Mouse (Mus musculus): ENCODE measurements around the gene Mapt. TPM values are rescaled to one million over a fixed set of nuclear protein-coding genes. Genes with fewer than 3 reads are reported as not detected.

Mapt gene
- polyA plus RNA-seq, 1 experiment from 2014 or later, result 17.0 TPM

DNA sequence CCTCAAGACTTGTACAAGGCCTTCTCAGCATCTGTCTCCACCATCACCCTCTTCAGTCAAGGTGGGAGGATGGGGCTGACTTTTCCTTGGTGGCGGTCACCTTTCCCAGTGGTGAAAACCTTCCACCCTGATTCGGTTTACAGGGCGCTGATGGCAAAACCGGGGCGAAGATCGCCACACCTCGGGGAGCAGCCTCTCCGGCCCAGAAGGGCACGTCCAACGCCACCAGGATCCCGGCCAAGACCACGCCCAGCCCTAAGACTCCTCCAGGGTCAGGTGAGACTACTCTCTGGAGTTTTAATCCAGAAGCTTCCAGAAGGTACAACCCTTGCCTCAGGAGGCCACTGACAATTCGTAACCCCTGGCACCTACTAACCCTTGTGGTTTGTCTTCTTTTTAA, 75.3 kb downstream of the Mapt start:
- Histone ChIP-seq H3K4me1 (replicated peaks) (0 out of 2 replicates have a peak, but pooled peaks cover 4% of the 10 kb centered on the region), H3K27ac (no peak overlapping the region), H3K4me2 (replicated peaks) (no peak overlapping the region), H3K36me3 (no peaks in the 10 kb centered on the region), H3K9ac (no peak overlapping the region), H3K27me3 (replicated peaks) (0 out of 2 replicates have a peak, but pooled peaks cover 8% of the 10 kb centered on the region), H3K9me3 (no peaks in the 10 kb centered on the region), H3K4me3 (replicated peaks) (no peak overlapping the region)
- 92% methylated on average over 13 of the region's 13 CpGs for WGBS
- no peak for ATAC-seq

DNA sequence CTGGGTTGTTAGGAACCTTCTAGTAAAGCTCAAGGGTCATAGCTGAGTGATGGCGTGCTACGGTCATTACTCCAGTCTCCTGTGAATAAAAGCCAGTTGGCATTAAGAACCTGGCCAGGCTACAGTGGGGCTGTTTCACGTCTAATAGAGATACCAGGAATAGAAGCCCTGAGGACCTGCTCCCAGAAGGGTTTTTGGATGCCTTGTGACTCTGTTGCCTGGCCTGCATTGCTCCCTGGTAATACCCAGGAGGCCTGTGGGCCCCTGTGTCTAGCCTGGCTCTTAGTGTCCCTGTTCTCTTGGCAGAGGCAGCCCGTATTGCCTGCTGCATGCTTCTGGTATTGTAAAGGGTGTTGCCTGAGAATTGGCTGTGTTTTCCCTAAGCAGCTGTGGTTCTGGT, 75.9 kb downstream of the Mapt start:
- no peak overlapping the region for H3K4me2 ChIP-seq (replicated peaks)
- H3K36me3 ChIP-seq, result no peaks in the 10 kb centered on the region
- no peak overlapping the region for H3K27ac ChIP-seq
- H3K9me3 ChIP-seq, result no peaks in the 10 kb centered on the region
- H3K27me3 ChIP-seq (replicated peaks), result 0 out of 2 replicates have a peak, but pooled peaks cover 8% of the 10 kb centered on the region
- WGBS, result 76% methylated on average over 4 of the region's 4 CpGs
- no peak overlapping the region for H3K9ac ChIP-seq
- 0 out of 2 replicates have a peak, but pooled peaks cover 4% of the 10 kb centered on the region for H3K4me1 ChIP-seq (replicated peaks)
- no peak overlapping the region for H3K4me3 ChIP-seq (replicated peaks)
- ATAC-seq, result no peak

DNA sequence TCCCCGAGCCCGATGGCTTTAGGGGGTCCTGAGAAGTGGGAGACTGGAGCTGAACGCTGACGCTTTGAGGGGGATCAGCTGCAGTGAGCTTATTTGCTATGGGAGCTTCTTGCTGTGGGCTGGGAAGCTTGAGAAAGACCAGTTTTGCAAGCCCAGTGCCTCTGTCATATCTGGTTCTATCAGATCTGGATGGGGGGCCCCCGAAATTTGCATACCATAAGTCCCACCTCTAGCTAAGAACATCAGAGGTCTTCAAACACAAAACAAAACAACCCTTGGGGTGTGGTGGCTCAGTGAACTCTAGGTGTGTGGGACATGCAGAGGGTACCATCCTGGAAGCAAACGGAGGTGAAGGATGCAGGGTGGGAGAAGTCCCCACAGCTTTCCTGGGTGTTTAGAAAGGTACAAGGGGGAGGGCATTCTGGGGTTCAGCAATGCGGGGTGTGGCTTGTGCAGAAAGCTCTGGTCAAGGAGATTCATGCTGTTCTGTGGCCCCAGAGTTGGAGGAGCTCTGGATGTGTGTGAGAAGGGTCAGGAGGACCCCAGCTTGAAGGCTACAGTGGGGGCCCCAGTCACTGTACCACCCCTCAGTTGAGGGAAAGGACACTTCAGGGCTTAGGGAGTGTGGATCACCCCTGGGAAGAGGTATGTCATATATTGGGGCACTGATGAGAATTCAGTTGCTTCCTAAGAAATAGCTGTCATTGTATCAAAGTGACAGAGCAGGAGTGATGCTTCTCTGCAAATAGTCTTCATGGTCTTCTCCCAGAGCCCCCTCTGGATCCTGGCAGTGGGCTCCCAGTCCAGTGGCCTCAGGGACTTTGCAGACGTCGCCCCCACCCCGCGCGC, 78.4 kb downstream of the Mapt start:
- H3K4me2 ChIP-seq (replicated peaks), result peak overlapping the region; percentile 64
- 0 out of 2 replicates have a peak, but pooled peaks cover 4% of the 10 kb centered on the region for H3K4me1 ChIP-seq (replicated peaks)
- H3K27ac ChIP-seq, result no peak overlapping the region
- 37% methylated on average over 12 of the region's 12 CpGs for WGBS
- H3K4me3 ChIP-seq (replicated peaks), result peak overlapping the region; percentile 27
- no peak for ATAC-seq
- 0 out of 2 replicates have a peak, but pooled peaks cover 8% of the 10 kb centered on the region for H3K27me3 ChIP-seq (replicated peaks)
- no peaks in the 10 kb centered on the region for H3K36me3 ChIP-seq
- 0 out of 2 replicates have a peak overlapping the region, but pooled peaks have one; percentile 8 for H3K9ac ChIP-seq
- no peaks in the 10 kb centered on the region for H3K9me3 ChIP-seq

DNA sequence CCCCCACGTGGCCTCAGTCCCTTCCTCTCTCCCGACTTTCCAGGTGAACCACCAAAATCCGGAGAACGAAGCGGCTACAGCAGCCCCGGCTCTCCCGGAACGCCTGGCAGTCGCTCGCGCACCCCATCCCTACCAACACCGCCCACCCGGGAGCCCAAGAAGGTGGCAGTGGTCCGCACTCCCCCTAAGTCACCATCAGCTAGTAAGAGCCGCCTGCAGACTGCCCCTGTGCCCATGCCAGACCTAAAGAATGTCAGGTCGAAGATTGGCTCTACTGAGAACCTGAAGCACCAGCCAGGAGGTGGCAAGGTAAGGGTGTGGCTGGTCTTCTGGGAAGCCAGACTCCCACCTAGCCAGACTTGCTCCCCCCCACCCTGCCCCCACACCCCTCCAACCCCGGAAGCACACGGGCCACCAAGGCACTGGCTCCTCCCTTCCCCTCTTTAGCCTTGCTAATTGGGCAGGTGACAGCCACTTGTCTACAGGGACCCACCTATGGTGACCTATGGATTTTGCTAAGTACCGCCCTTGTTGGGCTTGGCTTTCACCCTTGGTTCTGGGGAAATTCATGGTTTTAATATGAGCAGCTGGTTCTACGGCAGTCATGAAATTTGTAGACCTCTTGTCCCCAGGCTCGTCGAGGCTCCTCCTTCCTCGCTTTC, 79.2 kb downstream of the Mapt start:
- ATAC-seq, result peak; percentile 90
- H3K27ac ChIP-seq, result no peak overlapping the region
- peak overlapping the region; percentile 27 for H3K4me3 ChIP-seq (replicated peaks)
- no peaks in the 10 kb centered on the region for H3K36me3 ChIP-seq
- H3K9ac ChIP-seq, result 0 out of 2 replicates have a peak overlapping the region, but pooled peaks have one; percentile 8
- H3K9me3 ChIP-seq, result no peaks in the 10 kb centered on the region
- peak overlapping the region; percentile 64 for H3K4me2 ChIP-seq (replicated peaks)
- H3K4me1 ChIP-seq (replicated peaks), result 0 out of 2 replicates have a peak, but pooled peaks cover 4% of the 10 kb centered on the region
- WGBS, result 12% methylated on average over 23 of the region's 23 CpGs
- H3K27me3 ChIP-seq (replicated peaks), result 0 out of 2 replicates have a peak, but pooled peaks cover 8% of the 10 kb centered on the region

DNA sequence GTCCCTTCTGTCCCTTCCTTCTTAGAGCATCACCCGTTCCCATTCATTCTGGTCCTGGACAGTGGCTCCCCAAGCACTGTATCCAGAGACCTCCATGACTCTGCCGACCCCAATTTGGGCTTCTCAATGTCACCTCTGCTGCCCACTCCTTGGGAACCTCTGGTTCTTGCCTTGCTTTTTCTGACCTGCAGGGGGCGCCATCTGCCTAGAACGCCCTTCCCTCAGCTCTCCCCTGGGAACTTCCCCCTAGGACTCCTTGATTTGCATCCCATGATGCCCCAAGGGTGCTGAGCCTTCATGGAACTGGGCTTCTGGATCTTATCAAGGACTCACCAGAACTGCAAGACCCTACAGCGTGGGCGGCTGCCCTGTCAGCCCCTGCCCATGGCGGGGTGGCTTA, 80.5 kb downstream of the Mapt start:
- Histone ChIP-seq H3K27me3 (replicated peaks) (0 out of 2 replicates have a peak, but pooled peaks cover 8% of the 10 kb centered on the region), H3K4me1 (replicated peaks) (peaks cover 8% of the 10 kb centered on the region; the same call in 1 of the 2 replicates), H3K4me3 (replicated peaks) (no peak overlapping the region), H3K27ac (no peak overlapping the region), H3K4me2 (replicated peaks) (no peak overlapping the region), H3K9me3 (no peaks in the 10 kb centered on the region), H3K9ac (no peak overlapping the region), H3K36me3 (no peaks in the 10 kb centered on the region)
- no peak for ATAC-seq
- WGBS, result 72% methylated on average over 7 of the region's 7 CpGs

DNA sequence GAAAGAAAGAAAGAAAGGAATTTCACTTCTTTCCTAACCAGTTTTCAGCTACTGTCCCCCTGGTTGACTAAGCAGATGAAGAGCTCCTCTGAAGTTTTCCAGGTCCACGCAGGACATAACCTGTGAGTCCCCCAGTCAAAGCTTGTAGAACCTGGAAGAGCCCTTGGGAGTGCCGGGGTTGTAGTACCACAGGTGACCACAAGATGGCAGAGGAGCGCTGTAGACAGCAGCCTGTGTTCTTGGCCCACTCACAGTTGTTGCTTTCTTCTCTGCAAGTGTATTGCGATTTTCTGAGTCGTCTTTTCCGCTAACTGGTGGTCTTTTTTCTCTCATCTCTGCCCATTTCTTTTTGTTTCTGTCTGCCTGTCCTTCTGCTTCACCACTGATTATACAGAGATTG, 84.5 kb downstream of the Mapt start:
- Histone ChIP-seq H3K27me3 (replicated peaks) (no peaks in the 10 kb centered on the region), H3K4me3 (replicated peaks) (no peak overlapping the region), H3K4me2 (replicated peaks) (no peak overlapping the region), H3K36me3 (no peaks in the 10 kb centered on the region), H3K9ac (no peak overlapping the region), H3K9me3 (no peaks in the 10 kb centered on the region), H3K4me1 (replicated peaks) (peaks cover 18% of the 10 kb centered on the region), H3K27ac (no peak overlapping the region)
- WGBS, result 4% methylated on average over 6 of the region's 6 CpGs
- peak; percentile 34; the same call in 1 of the 2 replicates for ATAC-seq

DNA sequence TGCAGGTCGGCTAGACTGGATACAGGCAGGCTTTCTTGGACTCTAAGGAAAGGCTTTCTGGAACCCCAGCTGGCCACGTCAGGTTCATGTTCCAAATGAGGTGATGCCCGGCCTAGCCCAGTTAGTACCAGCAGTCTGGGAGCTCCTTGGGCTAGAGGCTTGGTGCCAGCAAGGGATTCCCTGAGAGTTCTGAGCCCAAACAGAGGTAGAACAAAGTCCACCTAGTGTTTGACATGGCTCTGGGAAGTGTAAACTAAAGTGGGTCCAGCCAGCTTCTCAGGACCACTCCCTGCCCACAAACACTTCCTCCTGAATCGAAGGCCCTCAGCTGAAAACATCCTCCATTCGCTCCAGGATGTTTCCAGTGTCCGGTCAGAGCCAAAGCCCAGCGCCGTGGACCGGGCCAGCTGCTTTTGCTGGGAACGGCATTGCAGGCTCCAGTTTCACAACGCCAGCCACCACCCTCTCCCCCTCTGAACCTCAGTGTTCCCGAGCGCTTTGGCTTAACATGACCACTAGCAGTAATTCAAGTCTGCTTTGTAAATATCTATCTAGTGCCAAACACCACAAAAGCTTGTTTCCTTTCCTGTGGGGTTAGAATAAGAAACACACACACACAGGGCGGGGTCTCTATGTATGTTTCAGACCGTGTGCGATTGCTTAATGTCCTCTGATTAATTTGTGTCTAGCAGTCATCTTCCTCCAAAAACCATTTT, 85.7 kb downstream of the Mapt start:
- H3K27me3 ChIP-seq (replicated peaks), result no peaks in the 10 kb centered on the region
- H3K4me2 ChIP-seq (replicated peaks), result 0 out of 2 replicates have a peak overlapping the region, but pooled peaks have one; percentile 1
- H3K9ac ChIP-seq, result no peak overlapping the region
- 48% methylated on average over 16 of the region's 16 CpGs for WGBS
- peak overlapping the region; percentile 44 for H3K27ac ChIP-seq
- no peaks in the 10 kb centered on the region for H3K36me3 ChIP-seq
- 0 out of 2 replicates have a peak, but pooled peaks have one; percentile 3 for ATAC-seq
- H3K4me1 ChIP-seq (replicated peaks), result peaks cover 18% of the 10 kb centered on the region
- H3K4me3 ChIP-seq (replicated peaks), result no peak overlapping the region
- H3K9me3 ChIP-seq, result no peaks in the 10 kb centered on the region

DNA sequence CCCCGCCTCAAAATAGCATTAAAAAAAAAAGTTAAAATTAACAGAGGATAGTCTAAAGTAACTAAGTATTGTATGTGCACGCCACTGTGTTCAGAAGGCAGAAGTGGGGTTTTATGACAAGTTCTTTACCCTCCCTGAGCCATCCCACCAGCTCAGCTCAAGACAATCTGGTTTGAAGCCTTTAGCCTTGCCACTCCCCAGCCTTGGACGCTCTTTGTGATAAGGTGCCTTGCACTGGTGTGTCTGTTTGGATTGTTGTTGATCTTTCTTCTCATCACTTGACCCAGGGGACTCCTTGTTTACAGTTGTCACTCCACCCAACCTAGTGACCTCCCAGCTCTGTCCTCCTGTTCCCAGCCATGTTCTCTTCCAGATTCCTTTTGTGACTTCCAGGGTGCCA, 86.4 kb downstream of the Mapt start:
- ATAC-seq, result no peak
- Histone ChIP-seq H3K36me3 (no peaks in the 10 kb centered on the region), H3K4me2 (replicated peaks) (no peak overlapping the region), H3K4me3 (replicated peaks) (no peak overlapping the region), H3K27ac (no peak overlapping the region), H3K4me1 (replicated peaks) (peaks cover 18% of the 10 kb centered on the region), H3K9ac (no peak overlapping the region), H3K9me3 (no peaks in the 10 kb centered on the region), H3K27me3 (replicated peaks) (no peaks in the 10 kb centered on the region)
- 77% methylated on average over 3 of the region's 3 CpGs for WGBS

DNA sequence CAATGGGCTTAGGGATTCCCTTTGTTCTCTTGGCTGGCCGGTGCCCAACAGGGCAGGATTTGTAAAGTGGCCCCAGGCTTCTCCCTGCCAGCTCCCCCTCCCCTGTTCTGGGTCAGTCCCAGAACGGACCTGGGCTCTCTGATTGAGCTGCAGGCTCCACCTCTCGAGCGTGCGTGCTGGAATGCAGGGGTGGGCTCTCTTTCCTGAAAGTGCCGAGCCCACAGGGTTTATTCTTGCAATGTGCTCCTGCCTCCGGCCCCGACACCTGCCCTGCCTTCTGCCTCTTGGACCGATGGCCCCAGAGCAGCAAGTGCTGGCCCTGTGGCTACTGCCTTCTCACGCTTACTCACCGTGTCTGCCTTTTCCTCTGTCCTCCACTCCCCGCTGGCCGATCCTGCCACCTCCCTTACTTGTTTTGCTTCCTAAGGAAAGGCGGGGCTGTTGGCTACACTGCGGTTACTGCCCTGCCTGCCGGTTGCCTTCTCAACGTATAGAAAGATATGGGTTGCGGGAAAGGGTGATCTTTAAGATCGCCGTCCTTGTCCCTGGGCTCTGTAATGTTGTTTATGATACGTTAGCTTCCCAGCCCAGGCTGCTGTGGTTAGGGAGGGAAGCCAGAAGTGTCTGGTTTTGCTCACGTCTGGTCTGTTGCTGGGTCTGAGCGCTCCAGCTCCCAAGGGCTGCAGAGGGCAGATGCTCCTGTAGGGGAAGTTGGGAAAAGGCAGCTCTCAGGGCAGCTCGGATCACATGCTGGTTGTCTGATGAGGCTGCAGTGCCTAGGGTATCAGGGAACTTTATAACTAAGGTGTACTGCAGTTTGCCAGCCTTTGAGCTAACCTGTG, 88.0 kb downstream of the Mapt start:
- peak; percentile 75 for ATAC-seq
- WGBS, result 2% methylated on average over 24 of the region's 24 CpGs
- H3K4me3 ChIP-seq (replicated peaks), result peak overlapping the region; percentile 45
- H3K9ac ChIP-seq, result peak overlapping the region; percentile 57
- no peaks in the 10 kb centered on the region for H3K9me3 ChIP-seq
- no peaks in the 10 kb centered on the region for H3K36me3 ChIP-seq
- H3K4me1 ChIP-seq (replicated peaks), result peaks cover 18% of the 10 kb centered on the region
- H3K27ac ChIP-seq, result peak overlapping the region; percentile 79
- H3K4me2 ChIP-seq (replicated peaks), result peak overlapping the region; percentile 90
- no peaks in the 10 kb centered on the region for H3K27me3 ChIP-seq (replicated peaks)

DNA sequence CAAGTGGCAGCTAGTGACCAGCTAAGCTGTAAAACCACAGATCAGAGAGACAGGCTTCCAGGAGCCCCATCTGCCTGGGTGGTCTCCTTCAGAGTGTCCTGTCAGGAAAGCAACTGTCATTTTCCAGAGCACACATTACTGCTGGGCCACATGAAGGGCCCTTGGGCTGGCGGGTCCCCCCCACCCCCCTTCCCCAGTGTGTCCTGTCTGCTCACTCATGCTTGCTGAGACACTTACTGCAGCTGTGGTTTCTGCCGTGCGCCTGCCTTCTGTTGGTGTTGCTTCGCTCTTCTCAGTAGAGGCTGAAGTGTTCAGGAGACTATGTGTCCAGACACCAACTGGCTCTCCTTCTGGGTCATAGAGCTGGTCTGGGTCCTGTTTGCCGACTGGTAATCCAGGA, 89.3 kb downstream of the Mapt start:
- ATAC-seq, result no peak
- H3K9ac ChIP-seq, result no peak overlapping the region
- WGBS, result 37% methylated on average over 5 of the region's 5 CpGs
- no peaks in the 10 kb centered on the region for H3K9me3 ChIP-seq
- H3K27ac ChIP-seq, result no peak overlapping the region
- H3K36me3 ChIP-seq, result no peaks in the 10 kb centered on the region
- H3K4me1 ChIP-seq (replicated peaks), result peaks cover 18% of the 10 kb centered on the region
- H3K4me2 ChIP-seq (replicated peaks), result no peak overlapping the region
- no peaks in the 10 kb centered on the region for H3K27me3 ChIP-seq (replicated peaks)
- no peak overlapping the region for H3K4me3 ChIP-seq (replicated peaks)

DNA sequence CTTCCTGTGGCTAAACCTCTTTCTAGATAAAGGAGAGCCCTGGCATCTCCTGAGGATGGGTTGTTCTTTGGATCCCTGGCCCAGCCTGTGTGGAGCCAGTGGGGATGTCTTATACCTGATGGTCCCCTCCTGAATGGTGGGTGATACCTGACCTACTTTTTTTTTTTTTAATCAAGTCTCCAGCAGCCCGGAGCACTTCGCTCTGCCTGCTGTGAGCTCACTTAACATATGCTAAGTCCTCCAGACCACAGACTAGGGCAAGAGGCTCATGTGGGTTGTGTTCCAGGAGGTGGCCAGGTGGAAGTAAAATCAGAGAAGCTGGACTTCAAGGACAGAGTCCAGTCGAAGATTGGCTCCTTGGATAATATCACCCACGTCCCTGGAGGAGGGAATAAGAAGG, 91.0 kb downstream of the Mapt start:
- Histone ChIP-seq H3K36me3 (no peaks in the 10 kb centered on the region), H3K9me3 (no peaks in the 10 kb centered on the region), H3K27me3 (replicated peaks) (no peaks in the 10 kb centered on the region), H3K27ac (no peak overlapping the region), H3K9ac (no peak overlapping the region), H3K4me2 (replicated peaks) (no peak overlapping the region), H3K4me3 (replicated peaks) (no peak overlapping the region), H3K4me1 (replicated peaks) (peaks cover 10% of the 10 kb centered on the region)
- WGBS, result 41% methylated on average over 4 of the region's 4 CpGs
- no peak for ATAC-seq

Measured in intestine, embryonic 15.5 days (tissue).